Mouse (Mus musculus) liver, embryonic 14.5 days (tissue): Measurements from ENCODE around the gene Nr4a2.

ENCODE experiments used
- CTCF ChIP-seq: IDR thresholded peaks from 2 replicates; pipeline ENCODE4 v1.5.1; 2016; ENCODE audit warnings: antibody characterized with exemption, low read depth, control low read depth
- EP300 ChIP-seq: IDR thresholded peaks from 2 replicates; pipeline ENCODE4 v1.6.1; 2016; ENCODE audit warnings: antibody characterized with exemption, low read depth

DNA sequence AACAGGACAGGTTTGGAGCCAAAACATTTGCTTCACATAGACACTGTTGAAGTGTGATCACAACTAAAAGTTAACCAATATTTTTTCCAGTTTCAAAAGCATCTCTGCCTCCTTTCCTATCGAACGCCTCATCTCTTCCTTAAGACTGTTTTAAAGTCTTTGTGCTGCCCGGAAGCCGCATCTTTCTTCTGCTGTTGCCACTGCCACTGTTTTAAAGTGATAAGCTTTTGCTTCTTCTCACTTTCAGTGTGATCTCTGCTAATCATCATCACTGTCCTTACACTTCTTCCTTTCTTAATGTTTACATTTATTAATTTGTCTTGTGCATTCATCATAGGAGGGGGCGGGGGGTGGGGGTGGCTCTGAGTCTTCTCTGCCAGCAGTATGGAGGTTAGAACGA, 2.1 kb upstream of the Nr4a2 start:
- TF ChIP-seq EP300: no peak
- no peak for TF ChIP-seq CTCF
